Mouse (Mus musculus): ENCODE results near the gene Tipin. TPM values are rescaled to one million over a fixed set of nuclear protein-coding genes. Genes with fewer than 3 reads are reported as not detected.
A peak's percentile ranks its signal among the peaks of the same experiment; 100 is the strongest.

Gene Tipin
- polyA plus RNA-seq, 1 experiment from 2014 or later: 60.1 TPM

- peaks cover 4% of the 10 kb centered on the region; the same call in 1 of the 2 replicates for H3K36me3 ChIP-seq (ENCODE audit: control insufficient read depth, insufficient read depth, low read length)
- H3K9me3 ChIP-seq (ENCODE audit: control insufficient read depth, low read length): no peaks in the 10 kb centered on the region
- H3K4me2 ChIP-seq (ENCODE audit: low read depth, low read length): no peak overlapping the region
- WGBS: 99% methylated on average over 5 of the region's 5 CpGs
- H3K4me3 ChIP-seq (ENCODE audit: low read depth, low read length): no peak overlapping the region
- H3K4me1 ChIP-seq (ENCODE audit: control insufficient read depth, insufficient read depth, low read length): no peaks in the 10 kb centered on the region
- no peak for ATAC-seq (ENCODE audit: low read depth)
- H3K27ac ChIP-seq (ENCODE audit: low read depth, low read length): no peak overlapping the region
- no peak overlapping the region for H3K9ac ChIP-seq (replicated peaks; ENCODE audit: low read depth, low read length)
- H3K27me3 ChIP-seq (ENCODE audit: control insufficient read depth, insufficient read depth, low read length): no peaks in the 10 kb centered on the region
Measured at GRCm38 (mm10) chr9:64316986-64317385, 35.6 kb downstream of the Tipin start.

- Histone ChIP-seq H3K9me3 (ENCODE audit: control insufficient read depth, low read length) (no peaks in the 10 kb centered on the region), H3K4me3 (ENCODE audit: low read depth, low read length) (no peak overlapping the region), H3K27ac (ENCODE audit: low read depth, low read length) (no peak overlapping the region), H3K4me1 (ENCODE audit: control insufficient read depth, insufficient read depth, low read length) (no peaks in the 10 kb centered on the region), H3K4me2 (ENCODE audit: low read depth, low read length) (no peak overlapping the region), H3K9ac (replicated peaks; ENCODE audit: low read depth, low read length) (no peak overlapping the region), H3K36me3 (ENCODE audit: control insufficient read depth, insufficient read depth, low read length) (peaks cover 11% of the 10 kb centered on the region), H3K27me3 (ENCODE audit: control insufficient read depth, insufficient read depth, low read length) (no peaks in the 10 kb centered on the region)
- 95% methylated on average over 7 of the region's 7 CpGs for WGBS
- no peak for ATAC-seq (ENCODE audit: low read depth)
Measured at GRCm38 (mm10) chr9:64323976-64324375, 42.6 kb downstream of the Tipin start.

GRCm38 (mm10) chr9:64335825-64336224, 54.4 kb downstream of the Tipin start:
- Histone ChIP-seq H3K27me3 (ENCODE audit: control insufficient read depth, insufficient read depth, low read length) (no peaks in the 10 kb centered on the region), H3K4me2 (ENCODE audit: low read depth, low read length) (no peak overlapping the region), H3K4me3 (ENCODE audit: low read depth, low read length) (no peak overlapping the region), H3K9me3 (ENCODE audit: control insufficient read depth, low read length) (no peaks in the 10 kb centered on the region), H3K9ac (replicated peaks; ENCODE audit: low read depth, low read length) (no peak overlapping the region), H3K4me1 (ENCODE audit: control insufficient read depth, insufficient read depth, low read length) (peaks cover 5% of the 10 kb centered on the region; the same call in 1 of the 2 replicates), H3K27ac (ENCODE audit: low read depth, low read length) (no peak overlapping the region), H3K36me3 (ENCODE audit: control insufficient read depth, insufficient read depth, low read length) (no peaks in the 10 kb centered on the region)
- no peak for ATAC-seq (ENCODE audit: low read depth)
- 92% methylated on average over 6 of the region's 6 CpGs for WGBS

GRCm38 (mm10) chr9:64339361-64339760, 58.0 kb downstream of the Tipin start:
- no peak overlapping the region for H3K27ac ChIP-seq (ENCODE audit: low read depth, low read length)
- peak overlapping the region; percentile 76; the same call in 1 of the 2 replicates for H3K4me2 ChIP-seq (ENCODE audit: low read depth, low read length)
- WGBS: 23% methylated on average over 8 of the region's 8 CpGs
- no peak overlapping the region for H3K9ac ChIP-seq (replicated peaks; ENCODE audit: low read depth, low read length)
- no peaks in the 10 kb centered on the region for H3K36me3 ChIP-seq (ENCODE audit: control insufficient read depth, insufficient read depth, low read length)
- no peak overlapping the region for H3K4me3 ChIP-seq (ENCODE audit: low read depth, low read length)
- no peaks in the 10 kb centered on the region for H3K27me3 ChIP-seq (ENCODE audit: control insufficient read depth, insufficient read depth, low read length)
- H3K9me3 ChIP-seq (ENCODE audit: control insufficient read depth, low read length): no peaks in the 10 kb centered on the region
- peaks cover 10% of the 10 kb centered on the region; the same call in 1 of the 2 replicates for H3K4me1 ChIP-seq (ENCODE audit: control insufficient read depth, insufficient read depth, low read length)
- ATAC-seq (ENCODE audit: low read depth): no peak

GRCm38 (mm10) chr9:64340351-64341253, 59.2 kb downstream of the Tipin start:
- Histone ChIP-seq H3K4me1 (ENCODE audit: control insufficient read depth, insufficient read depth, low read length) (peaks cover 10% of the 10 kb centered on the region; the same call in 1 of the 2 replicates), H3K4me2 (ENCODE audit: low read depth, low read length) (peak overlapping the region; percentile 76), H3K9ac (replicated peaks; ENCODE audit: low read depth, low read length) (peak overlapping the region; percentile 98), H3K27ac (ENCODE audit: low read depth, low read length) (peak overlapping the region; percentile 98), H3K27me3 (ENCODE audit: control insufficient read depth, insufficient read depth, low read length) (no peaks in the 10 kb centered on the region; the same call in 1 of the 2 replicates), H3K36me3 (ENCODE audit: control insufficient read depth, insufficient read depth, low read length) (no peaks in the 10 kb centered on the region), H3K9me3 (ENCODE audit: control insufficient read depth, low read length) (no peaks in the 10 kb centered on the region), H3K4me3 (ENCODE audit: low read depth, low read length) (peak overlapping the region; percentile 53)
- WGBS: under 1% methylated on average over 66 of the region's 85 CpGs
- ATAC-seq (ENCODE audit: low read depth): peak; percentile 88

GRCm38 (mm10) chr9:64341254-64341566, 59.8 kb downstream of the Tipin start, which contains the start of gene Dis3l:
TSS of gene Dis3l (minus strand) at chr9:64341288.
- no peaks in the 10 kb centered on the region for H3K9me3 ChIP-seq (ENCODE audit: control insufficient read depth, low read length)
- 0 out of 2 replicates have a peak, but pooled peaks have one; percentile 15 for ATAC-seq (ENCODE audit: low read depth)
- no peaks in the 10 kb centered on the region for H3K36me3 ChIP-seq (ENCODE audit: control insufficient read depth, insufficient read depth, low read length)
- H3K9ac ChIP-seq (replicated peaks; ENCODE audit: low read depth, low read length): peak within 1 kb of the TSS; percentile 98
- H3K27ac ChIP-seq (ENCODE audit: low read depth, low read length): peak within 1 kb of the TSS; percentile 98
- peaks cover 10% of the 10 kb centered on the region; the same call in 1 of the 2 replicates for H3K4me1 ChIP-seq (ENCODE audit: control insufficient read depth, insufficient read depth, low read length)
- 11% methylated on average over 16 of the region's 16 CpGs for WGBS
- peak within 1 kb of the TSS; percentile 53 for H3K4me3 ChIP-seq (ENCODE audit: low read depth, low read length)
- no peaks in the 10 kb centered on the region; the same call in 1 of the 2 replicates for H3K27me3 ChIP-seq (ENCODE audit: control insufficient read depth, insufficient read depth, low read length)
- peak within 1 kb of the TSS; percentile 76 for H3K4me2 ChIP-seq (ENCODE audit: low read depth, low read length)

- H3K4me3 ChIP-seq (ENCODE audit: low read depth, low read length): peak overlapping the region; percentile 53; the same call in 1 of the 2 replicates
- peak overlapping the region; percentile 98; the same call in 1 of the 2 replicates for H3K27ac ChIP-seq (ENCODE audit: low read depth, low read length)
- H3K27me3 ChIP-seq (ENCODE audit: control insufficient read depth, insufficient read depth, low read length): no peaks in the 10 kb centered on the region; the same call in 1 of the 2 replicates
- no peak overlapping the region for H3K9ac ChIP-seq (replicated peaks; ENCODE audit: low read depth, low read length)
- ATAC-seq (ENCODE audit: low read depth): no peak
- peaks cover 10% of the 10 kb centered on the region; the same call in 1 of the 2 replicates for H3K4me1 ChIP-seq (ENCODE audit: control insufficient read depth, insufficient read depth, low read length)
- H3K36me3 ChIP-seq (ENCODE audit: control insufficient read depth, insufficient read depth, low read length): no peaks in the 10 kb centered on the region
- H3K4me2 ChIP-seq (ENCODE audit: low read depth, low read length): peak overlapping the region; percentile 76; the same call in 1 of the 2 replicates
- WGBS: 64% methylated on average over 8 of the region's 8 CpGs
- H3K9me3 ChIP-seq (ENCODE audit: control insufficient read depth, low read length): no peaks in the 10 kb centered on the region
Measured at GRCm38 (mm10) chr9:64341671-64342070, 60.3 kb downstream of the Tipin start.

GRCm38 (mm10) chr9:64343656-64344055, 62.3 kb downstream of the Tipin start:
- Histone ChIP-seq H3K27ac (ENCODE audit: low read depth, low read length) (no peak overlapping the region), H3K9ac (replicated peaks; ENCODE audit: low read depth, low read length) (no peak overlapping the region), H3K4me2 (ENCODE audit: low read depth, low read length) (no peak overlapping the region), H3K4me1 (ENCODE audit: control insufficient read depth, insufficient read depth, low read length) (peaks cover 10% of the 10 kb centered on the region; the same call in 1 of the 2 replicates), H3K9me3 (ENCODE audit: control insufficient read depth, low read length) (no peaks in the 10 kb centered on the region), H3K36me3 (ENCODE audit: control insufficient read depth, insufficient read depth, low read length) (no peaks in the 10 kb centered on the region), H3K27me3 (ENCODE audit: control insufficient read depth, insufficient read depth, low read length) (no peaks in the 10 kb centered on the region; the same call in 1 of the 2 replicates), H3K4me3 (ENCODE audit: low read depth, low read length) (no peak overlapping the region)
- ATAC-seq (ENCODE audit: low read depth): no peak
- 93% methylated on average over 2 of the region's 2 CpGs for WGBS

- Histone ChIP-seq H3K36me3 (ENCODE audit: control insufficient read depth, insufficient read depth, low read length) (no peaks in the 10 kb centered on the region), H3K4me3 (ENCODE audit: low read depth, low read length) (no peak overlapping the region), H3K9me3 (ENCODE audit: control insufficient read depth, low read length) (no peaks in the 10 kb centered on the region), H3K27me3 (ENCODE audit: control insufficient read depth, insufficient read depth, low read length) (no peaks in the 10 kb centered on the region; the same call in 1 of the 2 replicates), H3K4me1 (ENCODE audit: control insufficient read depth, insufficient read depth, low read length) (peaks cover 5% of the 10 kb centered on the region; the same call in 1 of the 2 replicates), H3K27ac (ENCODE audit: low read depth, low read length) (no peak overlapping the region), H3K9ac (replicated peaks; ENCODE audit: low read depth, low read length) (no peak overlapping the region), H3K4me2 (ENCODE audit: low read depth, low read length) (no peak overlapping the region)
- WGBS: 67% methylated on average over 5 of the region's 5 CpGs
- no peak for ATAC-seq (ENCODE audit: low read depth)
Measured at GRCm38 (mm10) chr9:64345931-64346330, 64.5 kb downstream of the Tipin start.
